Mouse (Mus musculus) heart, adult 2 months (tissue): ENCODE measurements at regions not wholly inside any gene's neighbourhood (a gene's known extent, or its start where the extent isn't known, plus 50 kb on each side); places are given as distances from the start of the nearest gene placed in this dataset.

ENCODE experiments used
- EP300 ChIP-seq: fragments of 200-500 bp; IDR thresholded peaks from 2 replicates; pipeline ENCODE4 v1.6.1; 2011; ENCODE audit warnings: low read depth, low read length, control low read depth; ENCODE audit not compliant: insufficient read depth
- POLR2A ChIP-seq: fragments of 200-500 bp; IDR thresholded peaks from 2 replicates; pipeline ENCODE4 v1.6.1; 2011; ENCODE audit warnings: mild to moderate bottlenecking, low read depth, low read length, control low read depth; ENCODE audit not compliant: insufficient read depth

- TF ChIP-seq EP300 (no peak), POLR2A (no peak)
Measured at GRCm38 (mm10) chr4:142310282-142310681, 71.1 kb upstream of the Kazn start.
